Mouse (Mus musculus) hindbrain, embryonic 13.5 days (tissue): Measurements from ENCODE around the gene Gnat1. TPM values are rescaled to one million over a fixed set of nuclear protein-coding genes. Genes with fewer than 3 reads are reported as not detected.

Source experiments
- ATAC-seq: fragments of 200-750 bp; cut with Nextera tagmentation; 2 replicates; pipeline ENCODE4 v1.8.0; 2017; ENCODE audit warnings: moderate TSS enrichment; ENCODE audit not compliant: low FRiP score
- H3K27ac ChIP-seq: fragments of 300-500 bp; sonication (generic); 2 replicates; pipeline ENCODE4 v1.5.1; 2015; ENCODE audit warnings: inconsistent platforms, mild to moderate bottlenecking, moderate library complexity
- H3K27me3 ChIP-seq: fragments of 300-500 bp; sonication (generic); 2 replicates; pipeline ENCODE4 v1.6.1; 2015; ENCODE audit warnings: mild to moderate bottlenecking, inconsistent platforms
- H3K36me3 ChIP-seq: fragments of 300-500 bp; sonication (generic); 2 replicates; pipeline ENCODE4 v1.6.1; 2015; ENCODE audit warnings: mild to moderate bottlenecking, inconsistent platforms
- H3K4me1 ChIP-seq: fragments of 300-500 bp; sonication (generic); replicated peaks from 2 replicates; pipeline ENCODE4 v1.6.1; 2015; ENCODE audit warnings: inconsistent platforms
- H3K4me2 ChIP-seq: fragments of 300-500 bp; sonication (generic); 2 replicates; pipeline ENCODE4 v1.6.1; 2015; ENCODE audit warnings: inconsistent platforms, mild to moderate bottlenecking, moderate library complexity
- H3K4me3 ChIP-seq: fragments of 300-500 bp; sonication (generic); 2 replicates; pipeline ENCODE4 v1.5.1; 2015; ENCODE audit warnings: mild to moderate bottlenecking, inconsistent platforms
- H3K9ac ChIP-seq: fragments of 300-500 bp; sonication (generic); 2 replicates; pipeline ENCODE4 v1.6.1; 2015; ENCODE audit warnings: mild to moderate bottlenecking, inconsistent platforms
- H3K9me3 ChIP-seq: fragments of 300-500 bp; sonication (generic); 2 replicates; pipeline ENCODE4 v1.6.1; 2016; ENCODE audit warnings: inconsistent platforms
- WGBS: fragments of 180-500 bp; shearing (Covaris S2); methylation state at CpG from one replicate; pipeline ENCODE4 v1.1.7; 2015; 5-methylcytosine and 5-hydroxymethylcytosine counted together
- polyA plus RNA-seq: library from polyadenylated mRNA; unstranded; fragments of >200 nt; fragmentation: Nextera tagmentation; extraction: Ambion mirVana; gene quantifications from 2 replicates; pipeline ENCODE4 v1.2.1, GENCODE M21; 2015

Gnat1 gene
- polyA plus RNA-seq, 1 experiment from 2014 or later = 1.8 TPM

DNA sequence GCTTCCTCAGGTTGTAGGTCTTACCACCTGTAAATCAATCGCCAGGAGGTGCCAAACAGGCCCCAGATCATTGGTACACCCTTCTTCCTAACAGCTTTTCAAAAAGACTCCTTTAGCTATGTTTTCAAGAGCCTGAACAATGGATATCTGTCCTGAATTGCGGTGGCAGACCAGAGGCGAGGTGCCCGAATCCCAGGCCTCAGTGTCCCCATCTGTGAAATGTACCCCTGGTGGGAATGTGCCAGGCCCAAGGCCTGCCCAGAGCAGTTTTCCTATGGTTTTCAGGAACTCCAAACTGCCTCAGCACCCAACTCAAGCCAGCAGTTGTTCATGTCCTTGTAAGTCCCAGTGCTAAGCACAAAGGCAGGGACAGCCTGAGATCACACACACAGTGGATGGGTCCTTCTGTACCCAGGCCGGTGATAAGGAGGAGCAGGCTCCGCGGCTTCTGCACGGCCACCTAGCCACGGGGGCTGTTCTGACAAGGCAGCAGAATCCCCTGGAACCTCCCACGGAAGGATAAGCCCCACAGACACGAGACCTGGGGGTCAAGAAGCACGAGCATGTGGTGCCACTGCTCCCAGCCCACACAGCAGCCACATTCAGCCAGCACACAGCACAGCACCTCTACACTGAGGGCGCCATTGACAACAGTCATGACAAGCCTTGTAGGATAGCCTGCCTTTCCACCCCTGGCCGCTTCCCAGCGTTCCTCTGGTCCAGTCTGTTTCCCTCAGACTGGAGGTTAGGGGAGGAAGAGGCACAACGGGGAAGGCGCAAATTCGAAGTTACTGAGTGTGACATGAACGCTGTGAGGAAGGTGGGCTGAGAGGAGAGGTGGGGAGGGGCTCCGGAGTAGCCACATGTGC is 51.9 kb downstream of the Gnat1 start:
- Histone ChIP-seq H3K27ac (peak overlapping the region; percentile 97), H3K9me3 (no peaks in the 10 kb centered on the region), H3K36me3 (peaks cover 11% of the 10 kb centered on the region; the same call in 1 of the 2 replicates), H3K4me1 (peaks cover 90% of the 10 kb centered on the region), H3K27me3 (no peaks in the 10 kb centered on the region), H3K9ac (peak overlapping the region; percentile 94), H3K4me3 (0 out of 2 replicates have a peak overlapping the region, but pooled peaks have one; percentile 14), H3K4me2 (peak overlapping the region; percentile 95)
- no peak for ATAC-seq
- 16% methylated on average over 20 of the region's 20 CpGs for WGBS

- WGBS = 0% methylated on average over 2 of the region's 2 CpGs
Measured at GRCm38 (mm10) chr9:107626844-107627277, 52.7 kb downstream of the Gnat1 start.

GRCm38 (mm10) chr9:107626158-107626843 is 53.2 kb downstream of the Gnat1 start:
- Histone ChIP-seq H3K4me3 (peak overlapping the region; percentile 14; the same call in 1 of the 2 replicates), H3K4me2 (peak overlapping the region; percentile 95), H3K4me1 (peaks cover 77% of the 10 kb centered on the region), H3K9me3 (no peaks in the 10 kb centered on the region), H3K27me3 (no peaks in the 10 kb centered on the region), H3K27ac (peak overlapping the region; percentile 97), H3K36me3 (peaks cover 15% of the 10 kb centered on the region; the same call in 1 of the 2 replicates), H3K9ac (peak overlapping the region; percentile 94)
- peak; percentile 34 for ATAC-seq
- 29% methylated on average over 15 of the region's 15 CpGs for WGBS

More at GRCm38 (mm10) chr9:107626844-107627277, 52.7 kb downstream of the Gnat1 start:
- Histone ChIP-seq H3K27me3 (no peaks in the 10 kb centered on the region), H3K27ac (peak overlapping the region; percentile 97), H3K4me2 (peak overlapping the region; percentile 95), H3K9me3 (no peaks in the 10 kb centered on the region), H3K4me1 (peaks cover 83% of the 10 kb centered on the region), H3K4me3 (peak overlapping the region; percentile 14; the same call in 1 of the 2 replicates), H3K9ac (peak overlapping the region; percentile 94), H3K36me3 (peaks cover 15% of the 10 kb centered on the region; the same call in 1 of the 2 replicates)
- ATAC-seq = peak; percentile 59

DNA sequence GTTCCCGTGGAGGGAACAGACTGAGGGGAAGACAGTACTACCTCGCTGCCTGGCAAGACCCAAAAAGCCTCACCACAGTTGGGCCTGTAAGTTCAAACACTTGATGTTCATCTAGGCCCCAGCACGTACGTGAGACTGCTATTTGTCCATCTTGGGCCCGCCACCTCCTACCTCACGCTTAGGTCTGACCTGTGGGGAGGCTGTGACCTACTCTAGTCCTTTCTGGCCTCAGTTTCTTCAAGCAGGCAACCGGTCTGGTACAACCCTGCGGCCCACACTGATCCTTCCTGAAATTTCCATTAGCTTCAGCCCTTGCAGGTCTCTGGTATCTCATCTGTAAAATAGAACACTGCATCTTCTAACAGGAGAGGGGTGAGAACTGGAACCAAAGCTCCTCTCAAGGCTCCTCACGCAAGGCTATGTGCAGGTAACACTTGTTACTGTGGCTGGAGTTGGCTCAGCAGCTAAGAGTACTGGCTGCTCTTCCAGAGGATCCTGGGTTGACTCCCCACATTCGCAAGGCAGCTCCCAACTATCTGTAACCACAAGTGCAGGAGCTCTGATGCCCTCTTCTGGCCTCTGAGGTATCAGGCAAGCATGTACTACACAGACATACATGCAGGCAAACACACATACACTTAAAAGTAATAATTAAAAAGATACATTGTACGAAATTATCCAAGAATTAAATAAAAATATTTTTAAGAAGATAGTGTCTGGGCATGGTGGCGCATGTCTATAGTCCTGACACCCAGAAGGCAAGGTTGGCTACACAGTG is 54.0 kb downstream of the Gnat1 start:
- no peak overlapping the region for H3K4me2 ChIP-seq
- peak overlapping the region; percentile 97 for H3K27ac ChIP-seq
- H3K4me1 ChIP-seq = peaks cover 69% of the 10 kb centered on the region
- no peak for ATAC-seq
- peaks cover 15% of the 10 kb centered on the region; the same call in 1 of the 2 replicates for H3K36me3 ChIP-seq
- H3K27me3 ChIP-seq = no peaks in the 10 kb centered on the region
- no peak overlapping the region for H3K4me3 ChIP-seq
- H3K9me3 ChIP-seq = no peaks in the 10 kb centered on the region
- WGBS = 87% methylated on average over 12 of the region's 12 CpGs
- peak overlapping the region; percentile 49; the same call in 1 of the 2 replicates for H3K9ac ChIP-seq

DNA sequence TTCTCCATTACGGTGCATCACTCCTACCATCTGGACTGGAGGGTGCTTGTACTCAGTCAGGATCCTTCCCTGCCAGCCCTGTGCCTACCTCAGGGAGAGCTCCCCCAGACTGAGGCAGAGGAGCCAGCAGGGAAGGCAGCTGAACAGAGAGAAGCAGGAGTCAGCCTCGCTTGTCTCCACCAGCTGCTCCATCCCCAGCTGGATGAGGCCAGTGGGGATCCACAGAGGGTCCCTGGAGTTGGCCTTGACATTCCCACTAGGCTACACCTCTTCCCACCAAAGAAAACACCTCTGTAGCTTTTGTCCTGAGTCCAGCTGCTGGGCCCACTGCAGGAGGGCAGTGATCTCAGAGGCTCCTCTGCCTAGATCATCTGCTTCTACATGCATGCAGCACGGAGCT is 54.6 kb downstream of the Gnat1 start:
- ATAC-seq = no peak
- Histone ChIP-seq H3K4me1 (peaks cover 65% of the 10 kb centered on the region), H3K9me3 (no peaks in the 10 kb centered on the region), H3K9ac (peak overlapping the region; percentile 49; the same call in 1 of the 2 replicates), H3K4me2 (no peak overlapping the region), H3K27me3 (no peaks in the 10 kb centered on the region), H3K4me3 (no peak overlapping the region), H3K27ac (peak overlapping the region; percentile 97), H3K36me3 (peaks cover 19% of the 10 kb centered on the region)
- WGBS = 64% methylated on average over 3 of the region's 3 CpGs

DNA sequence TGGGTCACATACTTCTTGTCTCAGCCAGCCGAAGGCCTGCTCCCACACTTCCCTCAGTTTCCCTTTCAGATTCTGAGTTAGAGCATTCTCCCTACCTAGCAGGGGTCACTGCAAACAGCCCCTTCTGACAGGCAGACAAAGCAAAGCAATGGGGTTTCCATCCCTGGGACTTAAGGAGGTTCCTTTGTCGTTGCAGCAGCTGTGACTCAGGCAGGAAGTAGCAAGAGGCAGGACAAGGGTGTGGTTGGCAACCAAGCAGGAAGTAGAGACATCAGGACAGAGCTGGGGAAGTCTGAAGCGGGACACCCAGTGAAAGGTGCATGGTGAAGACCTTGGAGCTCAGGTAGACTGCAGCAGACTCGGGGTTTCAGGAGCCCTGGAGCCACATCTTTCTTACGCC is 55.0 kb downstream of the Gnat1 start:
- H3K27ac ChIP-seq = peak overlapping the region; percentile 97
- no peak overlapping the region for H3K4me3 ChIP-seq
- peak overlapping the region; percentile 49; the same call in 1 of the 2 replicates for H3K9ac ChIP-seq
- 62% methylated on average over 5 of the region's 5 CpGs for WGBS
- peaks cover 23% of the 10 kb centered on the region for H3K36me3 ChIP-seq
- no peak for ATAC-seq
- no peaks in the 10 kb centered on the region for H3K27me3 ChIP-seq
- H3K4me1 ChIP-seq = peaks cover 65% of the 10 kb centered on the region
- H3K9me3 ChIP-seq = no peaks in the 10 kb centered on the region
- H3K4me2 ChIP-seq = no peak overlapping the region

Other genes starting within 250 kb of the Gnat1 start
- 44.7 and 46.0 TPM in 2 replicates for gene Tmem115, start 145.8 kb downstream of the Gnat1 start, polyA plus RNA-seq
- 38.9 and 39.1 TPM in 2 replicates for gene Cyb561d2, start 137.5 kb downstream of the Gnat1 start, polyA plus RNA-seq
- 68.6 and 71.1 TPM in 2 replicates for gene Nprl2, start 137.5 kb downstream of the Gnat1 start, polyA plus RNA-seq
- 2.6 and 4.0 TPM in 2 replicates for gene Zmynd10, start 132.4 kb downstream of the Gnat1 start, polyA plus RNA-seq
- 36.7 and 36.9 TPM in 2 replicates for gene Rassf1, start 128.2 kb downstream of the Gnat1 start, polyA plus RNA-seq
- gene Tusc2, start 116.5 kb downstream of the Gnat1 start, polyA plus RNA-seq = 105 and 108 TPM in 2 replicates
- 80.4 and 87.1 TPM in 2 replicates for gene Hyal2, start 111.8 kb downstream of the Gnat1 start, polyA plus RNA-seq
- gene Hyal1, start 102.8 kb downstream of the Gnat1 start, polyA plus RNA-seq = 7.4 and 8.4 TPM in 2 replicates
- 14.1 and 16.5 TPM in 2 replicates for gene Naa80, start 100.8 kb downstream of the Gnat1 start, polyA plus RNA-seq
- gene Hyal3, start 98.9 kb downstream of the Gnat1 start, polyA plus RNA-seq = 1.3 and 1.6 TPM in 2 replicates
- gene Ifrd2, start 92.1 kb downstream of the Gnat1 start, polyA plus RNA-seq = 11.8 and 14.1 TPM in 2 replicates
- 3.4 and 4.2 TPM in 2 replicates for gene Sema3b, start 70.5 kb downstream of the Gnat1 start, polyA plus RNA-seq
- gene Gnai2, start 44.3 kb downstream of the Gnat1 start, polyA plus RNA-seq = 335 and 338 TPM in 2 replicates
- 25.3 and 26.2 TPM in 2 replicates for gene Slc38a3, start 10.2 kb downstream of the Gnat1 start, polyA plus RNA-seq
- gene Sema3f, start 30.8 kb upstream of the Gnat1 start, polyA plus RNA-seq = 16.4 and 17.0 TPM in 2 replicates
- 277 and 286 TPM in 2 replicates for gene Rbm5, start 91.3 kb upstream of the Gnat1 start, polyA plus RNA-seq
- gene Rbm6, start 193.5 kb upstream of the Gnat1 start, polyA plus RNA-seq = 121 and 122 TPM in 2 replicates
- 25.2 and 25.5 TPM in 2 replicates for gene Mon1a, start 208.4 kb upstream of the Gnat1 start, polyA plus RNA-seq
- 1.8 and 2.1 TPM in 2 replicates for gene Mst1r, start 227.2 kb upstream of the Gnat1 start, polyA plus RNA-seq
- gene Actl11, start 248.8 kb upstream of the Gnat1 start, polyA plus RNA-seq = not detected in 2 replicates